Mouse (Mus musculus) lung, embryonic 14.5 days (tissue): ENCODE results near the gene Evx1. TPM values are rescaled to one million over a fixed set of nuclear protein-coding genes. Genes with fewer than 3 reads are reported as not detected.

Source experiments
- ATAC-seq: fragments of 200-750 bp; cut with Nextera tagmentation; 2 replicates; pipeline ENCODE4 v1.8.0; 2017; ENCODE audit warnings: mild to moderate bottlenecking, moderate TSS enrichment, moderate library complexity; ENCODE audit not compliant: insufficient read depth
- DNase-seq: peaks from one replicate; pipeline ENCODE4 v3.0.0-alpha.2; 2015
- H3K27ac ChIP-seq: fragments of 300-500 bp; sonication (generic); 2 replicates; pipeline ENCODE4 v1.5.1; 2014; ENCODE audit warnings: low read depth, mild to moderate bottlenecking, moderate library complexity
- H3K27me3 ChIP-seq: fragments of 300-500 bp; sonication (generic); 2 replicates; pipeline ENCODE4 v1.6.1; 2014; ENCODE audit warnings: low read length, control low read depth; ENCODE audit not compliant: insufficient read depth
- H3K36me3 ChIP-seq: fragments of 300-500 bp; sonication (generic); 2 replicates; pipeline ENCODE4 v1.6.1; 2014; ENCODE audit warnings: control low read depth; ENCODE audit not compliant: insufficient read depth
- H3K4me1 ChIP-seq: fragments of 300-500 bp; sonication (generic); 2 replicates; pipeline ENCODE4 v1.6.1; 2014; ENCODE audit warnings: antibody characterized with exemption, control low read depth; ENCODE audit not compliant: insufficient read depth
- H3K4me2 ChIP-seq: fragments of 300-500 bp; sonication (generic); 2 replicates; pipeline ENCODE4 v1.6.1; 2014; ENCODE audit warnings: mild to moderate bottlenecking
- H3K4me3 ChIP-seq: fragments of 300-500 bp; sonication (generic); 2 replicates; pipeline ENCODE4 v1.5.1; 2014; ENCODE audit warnings: low read depth, low read length
- H3K9ac ChIP-seq: fragments of 300-500 bp; sonication (generic); 2 replicates; pipeline ENCODE4 v1.6.1; 2014
- H3K9me3 ChIP-seq: fragments of 300-500 bp; sonication (generic); 2 replicates; pipeline ENCODE4 v1.6.1; 2016; ENCODE audit warnings: low read depth, low read length, control low read depth
- CTCF ChIP-seq: IDR thresholded peaks from 2 replicates; pipeline ENCODE4 v1.5.1; 2016; ENCODE audit warnings: antibody characterized with exemption, low read depth
- WGBS: fragments of 180-500 bp; shearing (Covaris S2); extraction: QIAGEN DNeasy Blood & Tissue Kit; methylation state at CpG from one replicate; pipeline ENCODE4 v1.1.7; 2014; 5-methylcytosine and 5-hydroxymethylcytosine counted together
- polyA plus RNA-seq: library from polyadenylated mRNA; unstranded; fragments of >200 nt; fragmentation: Nextera tagmentation; extraction: Ambion mirVana; gene quantifications from 2 replicates; pipeline ENCODE4 v1.2.1, GENCODE M21; 2014

Evx1 gene
- polyA plus RNA-seq, 1 experiment from 2014 or later: not detected

GRCm38 (mm10) chr6:52291021-52291860, 22.1 kb upstream of the Evx1 start:
- Histone ChIP-seq H3K27ac (no peak overlapping the region), H3K36me3 (no peaks in the 10 kb centered on the region), H3K4me2 (peak overlapping the region; percentile 64), H3K4me1 (no peaks in the 10 kb centered on the region), H3K9me3 (no peaks in the 10 kb centered on the region), H3K27me3 (peaks cover 57% of the 10 kb centered on the region), H3K4me3 (peak overlapping the region; percentile 37), H3K9ac (no peak overlapping the region)
- ATAC-seq (no peak), DNase-seq (peak; percentile 64)
- TF ChIP-seq CTCF: no peak
- 2% methylated on average over 45 of the region's 45 CpGs for WGBS

GRCm38 (mm10) chr6:52292328-52292727, 21.0 kb upstream of the Evx1 start:
- no peaks in the 10 kb centered on the region for H3K4me1 ChIP-seq
- no peaks in the 10 kb centered on the region for H3K36me3 ChIP-seq
- DNase-seq (no peak), ATAC-seq (no peak)
- 58% methylated on average over 7 of the region's 7 CpGs for WGBS
- H3K9me3 ChIP-seq: no peaks in the 10 kb centered on the region
- H3K4me3 ChIP-seq: no peak overlapping the region
- H3K4me2 ChIP-seq: no peak overlapping the region
- H3K27me3 ChIP-seq: peaks cover 52% of the 10 kb centered on the region
- no peak overlapping the region for H3K9ac ChIP-seq
- TF ChIP-seq CTCF: no peak
- no peak overlapping the region for H3K27ac ChIP-seq

GRCm38 (mm10) chr6:52294616-52295015, 18.7 kb upstream of the Evx1 start:
- 70% methylated on average over 6 of the region's 6 CpGs for WGBS
- ATAC-seq: no peak
- H3K4me1 ChIP-seq: no peaks in the 10 kb centered on the region

GRCm38 (mm10) chr6:52298511-52298910, 14.8 kb upstream of the Evx1 start:
- no peak for ATAC-seq
- Histone ChIP-seq H3K27me3 (peaks cover 10% of the 10 kb centered on the region), H3K9ac (no peak overlapping the region), H3K4me1 (no peaks in the 10 kb centered on the region), H3K4me2 (no peak overlapping the region), H3K36me3 (no peaks in the 10 kb centered on the region), H3K4me3 (no peak overlapping the region), H3K9me3 (no peaks in the 10 kb centered on the region), H3K27ac (no peak overlapping the region)
- DNase-seq: no peak
- 59% methylated on average over 4 of the region's 4 CpGs for WGBS
- no peak for TF ChIP-seq CTCF

More at GRCm38 (mm10) chr6:52294616-52295015, 18.7 kb upstream of the Evx1 start:
- H3K36me3 ChIP-seq: no peaks in the 10 kb centered on the region
- no peak overlapping the region for H3K4me2 ChIP-seq
- H3K4me3 ChIP-seq: no peak overlapping the region
- no peak overlapping the region for H3K27ac ChIP-seq
- H3K9ac ChIP-seq: no peak overlapping the region
- TF ChIP-seq CTCF: no peak
- H3K9me3 ChIP-seq: no peaks in the 10 kb centered on the region
- no peak for DNase-seq
- H3K27me3 ChIP-seq: peaks cover 43% of the 10 kb centered on the region

- H3K4me1 ChIP-seq: no peaks in the 10 kb centered on the region
- no peak overlapping the region for H3K4me2 ChIP-seq
- no peak overlapping the region for H3K9ac ChIP-seq
- no peak overlapping the region for H3K27ac ChIP-seq
- no peak for TF ChIP-seq CTCF
- H3K9me3 ChIP-seq: no peaks in the 10 kb centered on the region
- H3K36me3 ChIP-seq: no peaks in the 10 kb centered on the region
- no peak overlapping the region for H3K4me3 ChIP-seq
- H3K27me3 ChIP-seq: peaks cover 12% of the 10 kb centered on the region
- DNase-seq: no peak
- WGBS: 72% methylated on average over 4 of the region's 4 CpGs
- no peak for ATAC-seq
Measured at GRCm38 (mm10) chr6:52300806-52301205, 12.5 kb upstream of the Evx1 start.

GRCm38 (mm10) chr6:52303426-52303825, 9.9 kb upstream of the Evx1 start:
- no peak overlapping the region for H3K4me3 ChIP-seq
- WGBS: 49% methylated on average over 3 of the region's 3 CpGs
- TF ChIP-seq CTCF: no peak
- ATAC-seq (no peak), DNase-seq (no peak)
- H3K4me2 ChIP-seq: no peak overlapping the region
- no peak overlapping the region for H3K27ac ChIP-seq
- no peak overlapping the region for H3K9ac ChIP-seq
- H3K4me1 ChIP-seq: no peaks in the 10 kb centered on the region
- H3K36me3 ChIP-seq: no peaks in the 10 kb centered on the region
- H3K27me3 ChIP-seq: peaks cover 37% of the 10 kb centered on the region
- H3K9me3 ChIP-seq: no peaks in the 10 kb centered on the region

GRCm38 (mm10) chr6:52305877-52306389, 7.4 kb upstream of the Evx1 start:
- WGBS: under 1% methylated on average over 30 of the region's 30 CpGs
- peak overlapping the region; percentile 35 for H3K4me3 ChIP-seq
- TF ChIP-seq CTCF: peak; percentile 92
- DNase-seq (peak; percentile 90), ATAC-seq (peak; percentile 87; the same call in 1 of the 2 replicates)
- no peaks in the 10 kb centered on the region for H3K4me1 ChIP-seq
- no peaks in the 10 kb centered on the region for H3K36me3 ChIP-seq
- H3K27ac ChIP-seq: no peak overlapping the region
- no peaks in the 10 kb centered on the region for H3K9me3 ChIP-seq
- H3K9ac ChIP-seq: peak overlapping the region; percentile 37; the same call in 1 of the 2 replicates
- H3K4me2 ChIP-seq: peak overlapping the region; percentile 86
- H3K27me3 ChIP-seq: peaks cover 58% of the 10 kb centered on the region
